Mouse (Mus musculus) midbrain, embryonic 10.5 days (tissue): Measurements from ENCODE around the gene Ppp1r9a. TPM values are rescaled to one million over a fixed set of nuclear protein-coding genes. Genes with fewer than 3 reads are reported as not detected.

Experiments
- DNase-seq: peaks from one replicate; pipeline ENCODE4 v3.0.0-alpha.2; 2017; ENCODE audit warnings: low spot score
- H3K27ac ChIP-seq: fragments of 300-500 bp; sonication (generic); replicated peaks from 2 replicates; pipeline ENCODE4 v1.5.1; 2016; ENCODE audit warnings: mild to moderate bottlenecking
- H3K27me3 ChIP-seq: fragments of 300-500 bp; sonication (generic); 2 replicates; pipeline ENCODE4 v1.6.1; 2016; ENCODE audit warnings: low read depth, mild to moderate bottlenecking; ENCODE audit not compliant: poor library complexity, severe bottlenecking
- H3K36me3 ChIP-seq: fragments of 300-500 bp; sonication (generic); 2 replicates; pipeline ENCODE4 v1.6.1; 2016; ENCODE audit warnings: mild to moderate bottlenecking, moderate library complexity
- H3K4me1 ChIP-seq: fragments of 300-500 bp; sonication (generic); 2 replicates; pipeline ENCODE4 v1.6.1; 2016
- H3K4me3 ChIP-seq: fragments of 300-500 bp; sonication (generic); 2 replicates; pipeline ENCODE4 v1.5.1; 2016; ENCODE audit warnings: mild to moderate bottlenecking, moderate library complexity
- H3K9me3 ChIP-seq: fragments of 300-500 bp; sonication (generic); replicated peaks from 2 replicates; pipeline ENCODE4 v1.6.1; 2016; ENCODE audit warnings: mild to moderate bottlenecking
- WGBS: fragments of 180-500 bp; shearing (Covaris S2); methylation state at CpG from one replicate; pipeline ENCODE4 v1.1.7; 2016; 5-methylcytosine and 5-hydroxymethylcytosine counted together
- polyA plus RNA-seq: library from polyadenylated mRNA; unstranded; fragments of >200 nt; fragmentation: Nextera tagmentation; extraction: Ambion mirVana; gene quantifications from 2 replicates; pipeline ENCODE4 v1.2.1, GENCODE M21; 2016

Gene Ppp1r9a
- polyA plus RNA-seq, 1 experiment from 2014 or later: 17.6 TPM

GRCm38 (mm10) chr6:5188938-5189337 lies 286.2 kb downstream of the Ppp1r9a start:
- no peak for DNase-seq
- Histone ChIP-seq H3K27ac (no peak overlapping the region), H3K4me1 (peaks cover 6% of the 10 kb centered on the region), H3K36me3 (no peaks in the 10 kb centered on the region), H3K4me3 (no peak overlapping the region), H3K27me3 (no peaks in the 10 kb centered on the region), H3K9me3 (no peaks in the 10 kb centered on the region)
- 78% methylated on average over 6 of the region's 6 CpGs for WGBS

DNA sequence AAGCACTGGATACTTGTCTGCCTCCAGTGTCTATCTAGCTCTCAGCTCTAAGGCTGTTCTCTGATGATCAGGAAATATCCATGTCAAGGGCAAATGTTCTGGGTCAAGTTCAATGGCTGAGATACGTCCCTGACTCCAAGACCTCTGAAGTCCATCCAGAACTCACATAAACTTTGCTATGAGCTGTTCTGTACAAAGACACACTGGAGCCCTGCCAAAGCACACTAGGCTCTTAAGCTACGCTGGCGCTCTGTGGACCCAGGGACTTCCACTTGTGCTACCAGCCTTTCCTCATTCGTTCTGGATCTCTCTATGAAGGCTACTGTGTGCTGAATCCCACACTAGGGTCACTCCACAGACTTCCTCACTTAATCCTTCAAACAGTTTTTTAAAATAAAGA lies 286.8 kb downstream of the Ppp1r9a start:
- H3K27ac ChIP-seq: no peak overlapping the region
- DNase-seq: no peak
- H3K36me3 ChIP-seq: no peaks in the 10 kb centered on the region
- H3K4me3 ChIP-seq: no peak overlapping the region
- H3K9me3 ChIP-seq: no peaks in the 10 kb centered on the region
- peaks cover 10% of the 10 kb centered on the region for H3K4me1 ChIP-seq
- H3K27me3 ChIP-seq: no peaks in the 10 kb centered on the region
- WGBS: 86% methylated on average over 4 of the region's 4 CpGs

DNA sequence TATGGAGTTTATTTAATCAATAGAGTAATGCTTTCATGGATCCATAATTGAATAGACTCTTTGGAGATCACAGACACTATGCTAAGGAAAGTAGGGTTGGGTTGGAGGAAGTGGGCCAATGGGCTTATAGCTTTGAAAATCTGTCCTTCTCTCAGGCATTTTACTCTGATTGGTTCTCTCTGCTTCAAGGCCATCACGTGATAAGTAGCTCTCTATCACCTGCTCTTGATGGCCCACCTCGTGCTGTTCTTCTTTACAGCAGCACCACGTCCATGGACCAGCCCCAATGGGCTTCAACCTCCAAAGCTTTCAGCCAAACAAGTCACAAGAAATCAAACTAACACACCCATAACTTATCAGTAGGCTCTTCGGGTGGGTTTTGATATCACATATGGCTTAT lies 288.0 kb downstream of the Ppp1r9a start:
- WGBS: 90% methylated on average over 4 of the region's 4 CpGs
- Histone ChIP-seq H3K36me3 (no peaks in the 10 kb centered on the region), H3K9me3 (no peaks in the 10 kb centered on the region), H3K27ac (no peak overlapping the region), H3K4me3 (no peak overlapping the region), H3K4me1 (peaks cover 10% of the 10 kb centered on the region), H3K27me3 (no peaks in the 10 kb centered on the region)
- DNase-seq: no peak

DNA sequence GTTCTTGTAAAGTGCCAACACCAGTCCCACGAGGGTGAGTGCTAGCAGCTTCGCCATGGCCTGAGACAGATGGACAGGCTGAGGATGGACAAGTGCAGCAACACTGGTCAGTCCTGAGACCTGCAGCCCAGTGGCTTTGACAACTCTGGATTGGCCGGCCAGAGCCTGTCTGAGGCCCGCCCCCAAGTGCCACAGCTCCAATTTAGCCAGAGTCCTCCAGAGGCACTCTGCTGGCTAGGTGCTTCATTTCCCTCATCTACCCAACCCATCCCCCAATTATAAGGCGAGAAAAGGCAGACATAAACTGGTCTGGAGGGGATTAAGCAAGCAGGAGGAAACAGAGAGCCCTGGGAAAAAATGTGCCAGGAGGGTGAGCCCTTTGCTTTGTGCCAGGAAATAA lies 291.0 kb downstream of the Ppp1r9a start, which contains the start of gene Pon1:
Gene Pon1, minus strand, starts transcription at position 254 of the 400 bp plus-strand sequence.
- H3K27ac ChIP-seq: no peak within 1 kb of the TSS
- no peak within 1 kb of the TSS for H3K4me3 ChIP-seq
- 33% methylated on average over 5 of the region's 5 CpGs for WGBS
- no peaks in the 10 kb centered on the region for H3K36me3 ChIP-seq
- peaks cover 10% of the 10 kb centered on the region for H3K4me1 ChIP-seq
- no peaks in the 10 kb centered on the region for H3K27me3 ChIP-seq
- DNase-seq: no peak
- no peaks in the 10 kb centered on the region for H3K9me3 ChIP-seq

GRCm38 (mm10) chr6:5198590-5198989 lies 295.9 kb downstream of the Ppp1r9a start:
- no peak overlapping the region for H3K27ac ChIP-seq
- H3K4me3 ChIP-seq: no peak overlapping the region
- peaks cover 10% of the 10 kb centered on the region for H3K4me1 ChIP-seq
- no peaks in the 10 kb centered on the region for H3K36me3 ChIP-seq
- no peaks in the 10 kb centered on the region for H3K27me3 ChIP-seq
- no peak for DNase-seq
- H3K9me3 ChIP-seq: no peaks in the 10 kb centered on the region
- WGBS: 93% methylated on average over 5 of the region's 5 CpGs

- no peak for DNase-seq
Measured at GRCm38 (mm10) chr6:5199376-5199905, 296.7 kb downstream of the Ppp1r9a start.

DNA sequence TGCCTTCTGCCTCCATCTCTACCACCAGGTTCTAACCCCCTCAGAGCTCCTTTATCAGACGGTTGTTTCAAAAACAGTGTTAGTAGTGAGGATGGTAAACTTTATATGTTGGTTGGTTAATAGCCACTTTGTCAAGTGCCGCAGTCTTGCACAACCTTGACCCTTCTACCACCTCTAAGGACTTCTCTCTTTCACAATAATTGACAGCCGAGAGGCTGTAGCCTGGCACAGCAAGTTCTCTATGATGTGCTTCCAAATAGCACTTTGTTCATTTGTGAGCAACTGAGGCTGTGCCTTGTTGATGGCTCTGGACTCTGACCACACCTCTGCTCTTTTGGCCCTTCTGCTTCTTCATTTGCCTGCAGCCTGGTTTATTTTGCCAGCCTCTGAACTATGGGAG lies 297.2 kb downstream of the Ppp1r9a start:
- Histone ChIP-seq H3K27ac (no peak overlapping the region), H3K4me1 (0 out of 2 replicates have a peak, but pooled peaks cover 2% of the 10 kb centered on the region), H3K27me3 (no peaks in the 10 kb centered on the region), H3K36me3 (no peaks in the 10 kb centered on the region), H3K4me3 (no peak overlapping the region), H3K9me3 (no peaks in the 10 kb centered on the region)
- no peak for DNase-seq
- WGBS: 92% methylated on average over 3 of the region's 3 CpGs

More at GRCm38 (mm10) chr6:5199376-5199905, 296.7 kb downstream of the Ppp1r9a start:
- H3K27me3 ChIP-seq: no peaks in the 10 kb centered on the region
- WGBS: 90% methylated on average over 8 of the region's 8 CpGs
- no peak overlapping the region for H3K27ac ChIP-seq
- 0 out of 2 replicates have a peak, but pooled peaks cover 2% of the 10 kb centered on the region for H3K4me1 ChIP-seq
- H3K36me3 ChIP-seq: no peaks in the 10 kb centered on the region
- H3K4me3 ChIP-seq: no peak overlapping the region
- no peaks in the 10 kb centered on the region for H3K9me3 ChIP-seq

GRCm38 (mm10) chr6:5207817-5208216 lies 305.1 kb downstream of the Ppp1r9a start:
- no peak overlapping the region for H3K4me3 ChIP-seq

More at GRCm38 (mm10) chr6:5207817-5208216, 305.1 kb downstream of the Ppp1r9a start:
- Histone ChIP-seq H3K27ac (no peak overlapping the region), H3K9me3 (no peaks in the 10 kb centered on the region), H3K36me3 (no peaks in the 10 kb centered on the region), H3K4me1 (no peaks in the 10 kb centered on the region), H3K27me3 (no peaks in the 10 kb centered on the region)
- 85% methylated on average over 2 of the region's 2 CpGs for WGBS
- DNase-seq: no peak

Other genes starting within 250 kb of the Ppp1r9a start
- gene Sgce, start 155.7 kb upstream of the Ppp1r9a start, polyA plus RNA-seq: 65.2 and 67.6 TPM in 2 replicates
- 8.7 and 8.8 TPM in 2 replicates for gene Peg10, start 155.6 kb upstream of the Ppp1r9a start, polyA plus RNA-seq